Mouse (Mus musculus): ENCODE data around the gene Gpr142. TPM values are rescaled to one million over a fixed set of nuclear protein-coding genes. Genes with fewer than 3 reads are reported as not detected.

The Gpr142 gene
- polyA plus RNA-seq, 1 experiment, result not detected

DNA sequence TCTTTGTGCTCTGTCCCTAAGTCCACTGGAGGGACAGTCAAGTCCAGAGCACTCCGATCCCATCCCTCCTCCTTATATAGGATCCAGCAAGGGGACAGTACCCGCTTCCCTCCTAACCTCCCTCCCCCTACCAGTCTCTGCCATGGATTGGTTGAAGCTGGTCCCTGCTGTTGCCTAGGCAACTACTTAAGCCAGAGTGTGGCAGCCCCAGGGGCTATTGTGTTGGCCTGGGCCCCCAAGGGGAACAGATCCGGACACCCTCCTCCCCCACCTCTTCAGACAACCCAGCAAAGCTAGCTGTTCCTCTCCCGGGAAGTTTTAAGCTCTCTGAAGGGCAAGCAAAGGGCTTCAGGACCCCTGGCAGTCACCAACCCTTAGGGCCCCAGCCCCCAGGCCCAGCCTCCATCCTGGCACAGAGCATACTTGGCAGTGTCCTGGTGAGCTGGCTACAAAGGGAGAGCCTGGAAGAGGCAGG is 2.8 kb upstream of the Gpr142 start, which contains the start of gene Btbd17:
Gene Btbd17 (minus strand): TSS at position 98 of the 475 bp plus-strand sequence.
- WGBS, result 15% methylated on average over 4 of the region's 4 CpGs
- no peak for DNase-seq
- H3K4me1 ChIP-seq (ENCODE audit: control insufficient read depth, insufficient read depth, low read length), result no peaks in the 10 kb centered on the region
- TF ChIP-seq CTCF (IDR thresholded peaks at IDR 0.05; ENCODE audit: insufficient read depth, low read length) (no peak), POLR2A (IDR thresholded peaks at IDR 0.05; ENCODE audit: borderline replicate concordance, extremely low read depth, low read depth, low read length) (no peak)
- no peak within 1 kb of the TSS for H3K4me3 ChIP-seq (replicated peaks; ENCODE audit: extremely low read depth, low read depth, low read length)

DNA sequence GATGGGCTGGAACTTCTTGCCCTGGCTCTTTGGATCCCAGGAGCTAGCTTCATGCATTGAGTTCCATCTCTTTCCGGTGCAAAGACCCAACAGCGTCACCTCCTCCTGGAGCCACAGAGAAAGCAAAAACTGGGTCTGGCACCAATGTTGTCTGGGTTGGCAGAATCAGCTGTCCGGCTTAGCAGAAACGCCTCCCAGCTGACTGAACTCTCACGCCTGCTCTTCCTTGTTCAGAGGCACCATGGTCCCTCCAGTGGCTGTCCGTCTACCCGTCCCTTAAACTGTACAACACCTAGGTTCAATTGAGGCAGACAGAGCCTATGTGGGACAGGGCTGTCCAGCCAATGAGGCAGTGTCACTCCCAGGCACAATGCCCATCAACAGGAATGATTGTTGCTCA is 1.5 kb upstream of the Gpr142 start:
- WGBS, result 83% methylated on average over 7 of the region's 7 CpGs
- no peak for DNase-seq
- Histone ChIP-seq H3K4me1 (ENCODE audit: control insufficient read depth, insufficient read depth, low read length) (no peaks in the 10 kb centered on the region), H3K4me3 (replicated peaks; ENCODE audit: extremely low read depth, low read depth, low read length) (no peak overlapping the region)
- no peak for TF ChIP-seq POLR2A (IDR thresholded peaks at IDR 0.05; ENCODE audit: borderline replicate concordance, extremely low read depth, low read depth, low read length)
- TF ChIP-seq CTCF (IDR thresholded peaks at IDR 0.05; ENCODE audit: insufficient read depth, low read length), result no peak

DNA sequence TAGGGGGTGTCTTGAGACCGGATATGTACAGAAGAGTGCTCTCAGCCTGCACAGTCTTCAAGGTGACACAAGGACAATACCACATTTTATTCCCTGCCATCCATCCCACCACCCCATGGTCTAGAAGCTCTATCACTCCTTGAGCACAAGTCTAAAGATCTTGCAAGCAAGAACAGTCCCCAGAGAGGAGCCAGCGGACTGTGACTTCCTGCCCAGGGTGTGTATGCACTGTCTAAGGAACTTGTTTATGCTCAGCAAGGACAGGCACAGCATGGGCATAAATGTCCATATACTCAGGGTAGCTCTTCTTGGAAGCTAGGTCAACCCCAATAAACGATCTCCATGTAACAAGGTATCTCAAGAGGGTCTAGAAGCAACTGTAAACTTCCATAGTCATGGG is 743 bp upstream of the Gpr142 start:
- DNase-seq, result no peak
- no peaks in the 10 kb centered on the region for H3K4me1 ChIP-seq (ENCODE audit: control insufficient read depth, insufficient read depth, low read length)
- no peak overlapping the region for H3K4me3 ChIP-seq (replicated peaks; ENCODE audit: extremely low read depth, low read depth, low read length)
- TF ChIP-seq POLR2A (IDR thresholded peaks at IDR 0.05; ENCODE audit: borderline replicate concordance, extremely low read depth, low read depth, low read length) (no peak), CTCF (IDR thresholded peaks at IDR 0.05; ENCODE audit: insufficient read depth, low read length) (no peak)
- WGBS, result 76% methylated on average over 3 of the region's 3 CpGs

DNA sequence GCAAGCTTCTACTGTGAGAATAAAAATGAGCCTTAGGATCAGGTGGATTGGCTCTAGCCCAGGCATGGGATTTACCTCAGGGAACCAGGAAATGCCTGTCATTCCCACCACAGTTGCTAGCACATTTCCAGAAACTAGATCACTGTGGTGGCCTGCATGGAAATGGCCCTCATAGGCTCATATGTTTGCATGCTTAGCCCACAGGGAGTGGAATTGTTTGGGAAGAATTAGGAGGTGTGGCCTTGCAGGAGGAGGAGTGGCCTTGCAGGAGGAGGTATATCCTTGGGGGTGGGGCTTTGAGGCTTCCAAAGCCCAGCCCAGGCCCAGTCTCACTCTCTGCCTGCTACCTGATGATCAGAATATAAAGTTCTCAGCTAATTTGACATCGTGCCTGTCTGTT is 3.2 kb downstream of the Gpr142 start:
- Histone ChIP-seq H3K4me1 (ENCODE audit: control insufficient read depth, insufficient read depth, low read length) (no peaks in the 10 kb centered on the region), H3K4me3 (replicated peaks; ENCODE audit: extremely low read depth, low read depth, low read length) (no peak overlapping the region)
- DNase-seq, result no peak
- no peak for TF ChIP-seq POLR2A (IDR thresholded peaks at IDR 0.05; ENCODE audit: borderline replicate concordance, extremely low read depth, low read depth, low read length)
- no peak for TF ChIP-seq CTCF (IDR thresholded peaks at IDR 0.05; ENCODE audit: insufficient read depth, low read length)
- WGBS, result 91% methylated on average over 1 of the region's 1 CpGs

DNA sequence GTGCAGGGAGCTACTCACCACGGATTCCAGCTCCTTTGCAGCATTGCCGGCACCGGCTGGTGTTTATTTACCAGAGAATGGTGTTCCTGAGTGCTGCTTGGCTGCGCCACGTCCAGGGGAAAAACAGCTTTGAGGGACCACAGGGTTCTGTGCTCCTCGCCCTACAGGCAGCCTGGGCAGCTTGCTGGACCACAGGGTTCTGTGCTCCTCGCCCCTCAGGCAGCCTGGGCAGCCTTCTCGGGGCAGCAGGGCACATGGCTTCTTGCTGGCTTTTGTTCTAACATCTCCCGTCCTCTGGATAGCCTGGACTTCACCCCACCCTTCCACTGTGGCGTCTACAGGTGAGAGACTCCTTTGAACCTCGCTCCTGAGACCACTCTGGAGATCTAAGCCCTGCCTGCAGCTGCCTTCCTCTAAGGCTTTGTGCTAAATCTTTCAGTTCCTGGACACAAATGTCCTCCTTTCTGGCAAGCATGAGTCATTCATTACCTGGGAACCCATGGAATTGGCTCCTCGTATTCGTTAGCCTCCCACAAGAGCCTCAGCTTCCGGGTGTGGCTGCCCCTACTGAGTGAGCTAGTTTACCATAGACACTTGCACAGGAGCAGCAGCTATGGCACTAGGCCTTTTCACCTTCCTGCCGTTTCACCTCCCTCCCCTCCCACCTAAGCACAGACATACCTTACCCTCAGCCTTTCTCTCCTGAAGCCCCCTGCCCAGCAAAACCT is 4.0 kb downstream of the Gpr142 start:
- TF ChIP-seq POLR2A (IDR thresholded peaks at IDR 0.05; ENCODE audit: borderline replicate concordance, extremely low read depth, low read depth, low read length) (no peak), CTCF (IDR thresholded peaks at IDR 0.05; ENCODE audit: insufficient read depth, low read length) (no peak)
- H3K4me3 ChIP-seq (replicated peaks; ENCODE audit: extremely low read depth, low read depth, low read length), result no peak overlapping the region
- DNase-seq, result no peak
- WGBS, result 42% methylated on average over 15 of the region's 15 CpGs
- H3K4me1 ChIP-seq (ENCODE audit: control insufficient read depth, insufficient read depth, low read length), result no peaks in the 10 kb centered on the region

DNA sequence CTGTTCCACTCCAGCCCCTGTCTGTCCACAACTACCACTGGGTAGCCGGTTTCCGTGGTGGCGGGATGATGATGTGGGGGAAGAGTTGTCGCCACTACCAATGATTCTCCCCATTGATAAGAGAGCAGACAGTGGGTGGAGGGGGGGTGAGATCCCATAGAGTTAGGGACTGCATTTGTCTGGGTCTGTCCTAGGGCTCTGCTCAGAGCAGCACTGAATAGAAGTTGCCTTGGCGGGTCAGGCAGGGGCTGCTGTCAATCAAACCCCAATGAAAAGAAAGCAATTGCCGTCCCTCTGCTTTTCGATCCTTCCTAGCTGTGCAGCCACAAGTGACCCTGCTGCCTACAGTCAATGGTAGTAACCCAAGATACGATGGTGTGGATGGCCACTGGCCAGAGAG is 5.3 kb downstream of the Gpr142 start:
- Histone ChIP-seq H3K4me1 (ENCODE audit: control insufficient read depth, insufficient read depth, low read length) (no peaks in the 10 kb centered on the region), H3K4me3 (replicated peaks; ENCODE audit: extremely low read depth, low read depth, low read length) (no peak overlapping the region)
- no peak for DNase-seq
- 59% methylated on average over 8 of the region's 8 CpGs for WGBS
- no peak for TF ChIP-seq POLR2A (IDR thresholded peaks at IDR 0.05; ENCODE audit: borderline replicate concordance, extremely low read depth, low read depth, low read length)
- no peak for TF ChIP-seq CTCF (IDR thresholded peaks at IDR 0.05; ENCODE audit: insufficient read depth, low read length)

DNA sequence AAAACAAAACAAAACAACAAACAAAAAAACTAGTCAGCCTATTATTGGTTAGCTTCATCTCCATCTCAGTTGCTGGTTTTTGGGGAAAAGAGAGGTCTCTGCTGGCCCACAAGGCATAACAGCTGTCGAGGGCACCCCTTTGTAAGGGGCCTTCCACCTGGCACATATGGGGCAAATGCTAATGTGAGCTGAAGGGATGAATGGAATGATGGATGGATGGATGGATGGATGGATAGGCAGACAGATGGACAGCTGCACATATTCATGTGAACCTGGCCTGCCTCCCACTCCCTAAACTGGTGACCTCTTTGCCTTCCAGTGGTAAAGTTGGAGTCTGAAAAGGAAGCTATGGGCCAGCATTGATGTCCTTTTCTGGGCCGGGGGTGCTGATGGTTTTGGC is 8.3 kb downstream of the Gpr142 start:
- WGBS, result 75% methylated on average over 2 of the region's 2 CpGs
- no peak for TF ChIP-seq POLR2A (IDR thresholded peaks at IDR 0.05; ENCODE audit: borderline replicate concordance, extremely low read depth, low read depth, low read length)
- TF ChIP-seq CTCF (IDR thresholded peaks at IDR 0.05; ENCODE audit: insufficient read depth, low read length), result no peak
- no peaks in the 10 kb centered on the region for H3K4me1 ChIP-seq (ENCODE audit: control insufficient read depth, insufficient read depth, low read length)
- no peak for DNase-seq
- no peak overlapping the region for H3K4me3 ChIP-seq (replicated peaks; ENCODE audit: extremely low read depth, low read depth, low read length)

DNA sequence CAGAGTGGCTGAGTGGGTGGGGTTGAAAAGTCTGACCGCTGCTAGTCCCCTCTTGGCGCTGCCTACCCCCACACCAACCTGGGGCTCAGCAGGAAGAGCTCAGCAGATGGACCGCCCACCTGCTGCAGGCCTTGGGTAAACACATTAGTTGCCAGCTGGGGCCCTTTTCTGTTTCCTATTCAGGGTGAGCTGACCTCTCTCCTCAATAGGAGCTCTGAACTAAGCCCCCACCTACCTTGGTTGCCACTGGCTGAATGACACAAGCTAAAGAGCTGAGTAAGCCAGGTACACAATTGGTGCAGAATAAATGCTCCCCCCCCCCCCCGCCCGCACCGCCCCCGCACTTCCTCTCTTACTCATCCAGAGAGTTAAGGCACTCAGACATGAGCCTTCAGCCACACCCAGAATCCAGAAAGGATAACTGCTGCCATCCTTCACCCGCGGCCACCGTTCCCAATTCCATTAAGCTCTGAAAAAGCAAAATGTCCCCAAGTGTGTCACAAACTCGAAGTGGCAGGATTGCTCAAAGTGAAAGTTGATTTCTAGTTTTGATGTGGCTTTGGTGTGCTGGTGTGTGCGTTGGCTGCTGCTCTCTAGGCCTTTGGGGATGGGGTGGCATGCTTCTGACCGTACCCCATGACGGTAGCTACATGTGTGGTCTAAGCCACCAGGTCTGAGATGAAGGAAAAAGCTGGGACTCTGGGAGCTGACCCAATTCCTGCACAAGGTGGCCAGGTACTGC is 9.1 kb downstream of the Gpr142 start:
- WGBS, result 24% methylated on average over 14 of the region's 14 CpGs
- Histone ChIP-seq H3K4me1 (ENCODE audit: control insufficient read depth, insufficient read depth, low read length) (no peaks in the 10 kb centered on the region), H3K4me3 (replicated peaks; ENCODE audit: extremely low read depth, low read depth, low read length) (no peak overlapping the region)
- DNase-seq, result no peak
- TF ChIP-seq CTCF (IDR thresholded peaks at IDR 0.05; ENCODE audit: insufficient read depth, low read length) (no peak), POLR2A (IDR thresholded peaks at IDR 0.05; ENCODE audit: borderline replicate concordance, extremely low read depth, low read depth, low read length) (no peak)

DNA sequence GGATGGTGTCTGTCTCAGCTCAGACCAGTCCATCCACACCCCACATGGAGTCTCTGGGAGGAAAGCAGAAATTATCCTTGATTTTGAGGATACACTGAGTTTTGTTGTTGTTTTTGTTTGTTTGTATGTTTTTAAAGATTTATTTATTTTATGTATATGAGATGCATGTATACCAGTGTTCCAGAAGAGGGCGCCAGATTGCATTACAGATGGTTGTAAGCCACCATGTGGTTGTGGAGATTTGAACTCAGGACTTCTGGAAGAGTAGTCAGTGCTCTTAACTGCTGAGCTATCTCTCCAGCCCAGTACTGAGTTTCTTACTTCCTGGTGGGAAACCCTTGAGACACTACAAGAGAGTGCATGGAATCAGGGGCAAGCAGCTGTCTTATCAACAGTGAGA is 10.6 kb downstream of the Gpr142 start:
- TF ChIP-seq POLR2A (IDR thresholded peaks at IDR 0.05; ENCODE audit: borderline replicate concordance, extremely low read depth, low read depth, low read length), result no peak
- no peak for TF ChIP-seq CTCF (IDR thresholded peaks at IDR 0.05; ENCODE audit: insufficient read depth, low read length)
- 84% methylated on average over 1 of the region's 1 CpGs for WGBS
- DNase-seq, result no peak
- Histone ChIP-seq H3K4me1 (ENCODE audit: control insufficient read depth, insufficient read depth, low read length) (no peaks in the 10 kb centered on the region), H3K4me3 (replicated peaks; ENCODE audit: extremely low read depth, low read depth, low read length) (no peak overlapping the region)
